Mouse (Mus musculus) embryonic facial prominence, embryonic 14.5 days (tissue): ENCODE results near the gene Nutm1. TPM values are rescaled to one million over a fixed set of nuclear protein-coding genes. Genes with fewer than 3 reads are reported as not detected.

Experiments
- ATAC-seq: fragments of 200-750 bp; cut with Nextera tagmentation; 2 replicates; pipeline ENCODE4 v1.8.0; 2017; ENCODE audit warnings: low read depth, moderate number of reproducible peaks, moderate TSS enrichment
- DNase-seq: peaks from one replicate; pipeline ENCODE4 v3.0.0-alpha.2; 2015; ENCODE audit warnings: low spot score
- H3K27ac ChIP-seq: fragments of 300-500 bp; sonication (generic); replicated peaks from 2 replicates; pipeline ENCODE4 v1.5.1; 2014; ENCODE audit warnings: low read depth, mild to moderate bottlenecking, low read length, moderate library complexity
- H3K27me3 ChIP-seq: fragments of 300-500 bp; sonication (generic); replicated peaks from 2 replicates; pipeline ENCODE4 v1.6.1; 2014; ENCODE audit warnings: low read length; ENCODE audit not compliant: control insufficient read depth, insufficient read depth
- H3K36me3 ChIP-seq: fragments of 300-500 bp; sonication (generic); 2 replicates; pipeline ENCODE4 v1.6.1; 2014; ENCODE audit warnings: low read length, mixed read lengths; ENCODE audit not compliant: control insufficient read depth, insufficient read depth
- H3K4me1 ChIP-seq: fragments of 300-500 bp; sonication (generic); 2 replicates; pipeline ENCODE4 v1.6.1; 2014; ENCODE audit warnings: antibody characterized with exemption, low read length; ENCODE audit not compliant: control insufficient read depth, insufficient read depth
- H3K4me2 ChIP-seq: fragments of 300-500 bp; sonication (generic); 2 replicates; pipeline ENCODE4 v1.6.1; 2014; ENCODE audit warnings: low read depth, mild to moderate bottlenecking, low read length, moderate library complexity, mixed read lengths
- H3K4me3 ChIP-seq: fragments of 300-500 bp; sonication (generic); 2 replicates; pipeline ENCODE4 v1.5.1; 2014; ENCODE audit warnings: low read depth, mild to moderate bottlenecking, low read length
- H3K9ac ChIP-seq: fragments of 300-500 bp; sonication (generic); 2 replicates; pipeline ENCODE4 v1.6.1; 2014; ENCODE audit warnings: low read depth, mild to moderate bottlenecking, low read length, moderate library complexity, mixed read lengths
- H3K9me3 ChIP-seq: fragments of 300-500 bp; sonication (generic); 2 replicates; pipeline ENCODE4 v1.6.1; 2016; ENCODE audit warnings: low read length; ENCODE audit not compliant: control insufficient read depth
- WGBS: fragments of 180-500 bp; shearing (Covaris S2); extraction: QIAGEN DNeasy Blood & Tissue Kit; methylation state at CpG from one replicate; pipeline ENCODE4 v1.1.7; 2014; 5-methylcytosine and 5-hydroxymethylcytosine counted together
- polyA plus RNA-seq: library from polyadenylated mRNA; unstranded; fragments of >200 nt; fragmentation: Nextera tagmentation; extraction: Ambion mirVana; gene quantifications from 2 replicates; pipeline ENCODE4 v1.2.1, GENCODE M21; 2014

Gene Nutm1
- polyA plus RNA-seq, 1 experiment from 2014 or later, result not detected

GRCm38 (mm10) chr2:112247323-112247722 lies 11.8 kb downstream of the Nutm1 start:
- Histone ChIP-seq H3K9me3 (no peaks in the 10 kb centered on the region), H3K4me1 (no peaks in the 10 kb centered on the region), H3K4me3 (no peak overlapping the region), H3K4me2 (no peak overlapping the region), H3K27me3 (no peaks in the 10 kb centered on the region), H3K9ac (no peak overlapping the region), H3K27ac (no peak overlapping the region), H3K36me3 (peaks cover 21% of the 10 kb centered on the region; the same call in 1 of the 2 replicates)
- DNase-seq (no peak), ATAC-seq (no peak)
- WGBS, result 85% methylated on average over 10 of the region's 10 CpGs

GRCm38 (mm10) chr2:112246193-112246592 lies 12.9 kb downstream of the Nutm1 start:
- H3K9ac ChIP-seq, result no peak overlapping the region
- 78% methylated on average over 6 of the region's 6 CpGs for WGBS
- no peaks in the 10 kb centered on the region for H3K4me1 ChIP-seq
- peaks cover 21% of the 10 kb centered on the region; the same call in 1 of the 2 replicates for H3K36me3 ChIP-seq
- H3K4me2 ChIP-seq, result no peak overlapping the region
- no peak overlapping the region for H3K27ac ChIP-seq
- ATAC-seq (no peak), DNase-seq (no peak)
- no peaks in the 10 kb centered on the region for H3K27me3 ChIP-seq
- no peak overlapping the region for H3K4me3 ChIP-seq
- no peaks in the 10 kb centered on the region for H3K9me3 ChIP-seq

GRCm38 (mm10) chr2:112245307-112245706 lies 13.8 kb downstream of the Nutm1 start:
- Histone ChIP-seq H3K9me3 (no peaks in the 10 kb centered on the region), H3K4me2 (no peak overlapping the region), H3K4me1 (no peaks in the 10 kb centered on the region), H3K27ac (no peak overlapping the region), H3K27me3 (no peaks in the 10 kb centered on the region), H3K4me3 (no peak overlapping the region), H3K9ac (no peak overlapping the region), H3K36me3 (peaks cover 21% of the 10 kb centered on the region; the same call in 1 of the 2 replicates)
- ATAC-seq, result peak; percentile 30; the same call in 1 of the 2 replicates
- WGBS, result 70% methylated on average over 5 of the region's 5 CpGs
- DNase-seq, result peak; percentile 41

- DNase-seq (no peak), ATAC-seq (no peak)
- 75% methylated on average over 14 of the region's 14 CpGs for WGBS
- Histone ChIP-seq H3K27ac (no peak overlapping the region), H3K9ac (no peak overlapping the region), H3K4me3 (no peak overlapping the region), H3K27me3 (no peaks in the 10 kb centered on the region), H3K4me1 (peaks cover 5% of the 10 kb centered on the region; the same call in 1 of the 2 replicates), H3K9me3 (no peaks in the 10 kb centered on the region), H3K36me3 (peaks cover 21% of the 10 kb centered on the region; the same call in 1 of the 2 replicates), H3K4me2 (no peak overlapping the region)
Measured at GRCm38 (mm10) chr2:112241787-112242186, 17.3 kb downstream of the Nutm1 start.

GRCm38 (mm10) chr2:112239935-112240721 lies 19.0 kb downstream of the Nutm1 start:
- ATAC-seq (peak; percentile 38), DNase-seq (peak; percentile 34)

GRCm38 (mm10) chr2:112239212-112239934 lies 19.7 kb downstream of the Nutm1 start, which contains the start of gene Lpcat4:
Gene Lpcat4, plus strand, starts transcription at chr2:112239468.
- Histone ChIP-seq H3K4me1 (peaks cover 5% of the 10 kb centered on the region; the same call in 1 of the 2 replicates), H3K27me3 (no peaks in the 10 kb centered on the region), H3K9ac (peak within 1 kb of the TSS; percentile 83), H3K9me3 (no peaks in the 10 kb centered on the region), H3K4me3 (peak within 1 kb of the TSS; percentile 80), H3K4me2 (peak within 1 kb of the TSS; percentile 88), H3K36me3 (peaks cover 8% of the 10 kb centered on the region; the same call in 1 of the 2 replicates), H3K27ac (peak within 1 kb of the TSS; percentile 92)
- ATAC-seq, result peak; percentile 91
- whole genome bisulfite sequencing, result under 1% methylated on average over 36 of the region's 94 CpGs
- peak; percentile 91 for DNase-seq

More at GRCm38 (mm10) chr2:112239935-112240721, 19.0 kb downstream of the Nutm1 start:
- WGBS, result under 1% methylated on average over 20 of the region's 28 CpGs
- peaks cover 15% of the 10 kb centered on the region; the same call in 1 of the 2 replicates for H3K36me3 ChIP-seq
- peak overlapping the region; percentile 92; the same call in 1 of the 2 replicates for H3K27ac ChIP-seq
- H3K9ac ChIP-seq, result peak overlapping the region; percentile 83
- H3K4me1 ChIP-seq, result peaks cover 5% of the 10 kb centered on the region; the same call in 1 of the 2 replicates
- peak overlapping the region; percentile 80 for H3K4me3 ChIP-seq
- H3K4me2 ChIP-seq, result peak overlapping the region; percentile 88
- no peaks in the 10 kb centered on the region for H3K9me3 ChIP-seq
- no peaks in the 10 kb centered on the region for H3K27me3 ChIP-seq

GRCm38 (mm10) chr2:112238006-112238405 lies 21.1 kb downstream of the Nutm1 start:
- Histone ChIP-seq H3K27me3 (no peaks in the 10 kb centered on the region), H3K4me2 (no peak overlapping the region), H3K27ac (no peak overlapping the region), H3K9ac (no peak overlapping the region), H3K4me3 (no peak overlapping the region), H3K4me1 (peaks cover 5% of the 10 kb centered on the region; the same call in 1 of the 2 replicates), H3K9me3 (no peaks in the 10 kb centered on the region), H3K36me3 (no peaks in the 10 kb centered on the region)
- 5% methylated on average over 4 of the region's 4 CpGs for WGBS
- ATAC-seq (no peak), DNase-seq (peak; percentile 26)

GRCm38 (mm10) chr2:112236620-112237019 lies 22.5 kb downstream of the Nutm1 start:
- Histone ChIP-seq H3K9me3 (no peaks in the 10 kb centered on the region), H3K9ac (no peak overlapping the region), H3K27ac (no peak overlapping the region), H3K4me3 (no peak overlapping the region), H3K4me1 (peaks cover 5% of the 10 kb centered on the region; the same call in 1 of the 2 replicates), H3K4me2 (no peak overlapping the region), H3K36me3 (no peaks in the 10 kb centered on the region), H3K27me3 (no peaks in the 10 kb centered on the region)
- WGBS, result 84% methylated on average over 2 of the region's 2 CpGs
- DNase-seq, result no peak
- no peak for ATAC-seq
